Mouse (Mus musculus): ENCODE data around the gene Olfr1138. TPM values are rescaled to one million over a fixed set of nuclear protein-coding genes. Genes with fewer than 3 reads are reported as not detected.

Gene Olfr1138
- polyA plus RNA-seq (2012; rRNA removed) = not detected in 2 replicates

DNA sequence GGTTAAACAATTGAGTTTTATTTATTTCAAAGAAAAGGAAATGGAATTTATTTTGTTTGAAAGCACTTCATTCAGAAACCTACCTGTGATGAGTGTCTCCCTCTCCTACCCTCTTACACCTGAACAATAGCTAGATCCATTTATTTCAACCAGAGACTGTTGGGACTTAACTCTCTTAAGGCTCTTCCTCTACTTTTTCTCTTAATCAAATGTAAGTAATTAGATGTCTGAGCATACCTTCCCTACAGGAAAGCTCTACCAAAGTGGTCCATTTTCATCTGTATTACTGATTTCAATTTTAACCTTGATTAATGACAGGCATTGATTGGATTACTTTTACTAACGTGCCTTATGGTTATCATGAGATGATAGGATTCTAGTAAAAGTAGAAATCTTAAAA lies at the start of gene Olfr1138:
TSS of gene Olfr1138 (minus strand) at position 101 of the 400 bp plus-strand sequence.
- WGBS = 68% methylated on average over 1 of the region's 1 CpGs
- no peak for DNase-seq (ENCODE audit: low read depth, low spot score)

DNA sequence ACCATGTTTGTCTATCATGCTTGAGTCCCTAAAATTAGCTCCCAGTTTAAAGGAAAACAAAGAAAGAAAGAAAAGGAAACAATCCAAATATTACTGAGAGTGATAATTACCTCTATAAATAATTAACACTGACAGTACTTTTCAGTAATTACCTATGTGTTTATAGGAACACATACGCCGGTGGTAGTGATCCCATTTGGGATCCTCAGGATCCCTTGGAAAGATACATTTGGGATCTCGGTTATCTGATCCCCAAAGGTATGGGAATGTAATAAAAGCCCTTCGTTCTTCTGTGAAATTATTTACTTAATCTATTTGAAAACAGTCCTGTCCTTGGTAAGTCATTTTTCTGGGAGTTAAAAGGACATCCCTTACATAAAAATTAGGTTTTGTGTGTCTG lies 39.4 kb upstream of the Olfr1138 start, which contains the start of gene Olfr152:
TSS of gene Olfr152 (plus strand) at position 301 of the 400 bp plus-strand sequence.
- DNase-seq (ENCODE audit: low read depth, low spot score) = no peak
- WGBS = 66% methylated on average over 4 of the region's 4 CpGs

DNA sequence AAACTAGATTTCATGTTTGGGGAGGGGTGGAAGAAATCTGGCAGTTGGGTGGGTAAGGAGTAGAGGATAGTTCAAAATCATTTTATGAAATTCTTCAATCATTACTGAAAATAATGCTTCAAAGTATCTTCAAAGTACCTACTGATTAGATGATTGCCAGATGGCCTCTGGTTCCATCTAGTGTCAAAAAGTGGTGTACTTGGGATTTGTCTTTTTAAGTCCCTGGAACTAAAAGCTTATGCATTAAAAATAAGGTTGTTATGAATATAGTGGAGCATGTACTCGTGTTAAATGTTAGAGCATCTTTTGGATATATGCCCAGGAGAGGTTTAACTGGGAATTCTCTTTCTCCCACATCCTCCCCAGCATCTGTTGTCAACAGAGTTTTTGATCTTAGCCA lies 36.4 kb upstream of the Olfr1138 start:
- WGBS = 36% methylated on average over 1 of the region's 1 CpGs
- no peak for DNase-seq (ENCODE audit: low read depth, low spot score)

DNA sequence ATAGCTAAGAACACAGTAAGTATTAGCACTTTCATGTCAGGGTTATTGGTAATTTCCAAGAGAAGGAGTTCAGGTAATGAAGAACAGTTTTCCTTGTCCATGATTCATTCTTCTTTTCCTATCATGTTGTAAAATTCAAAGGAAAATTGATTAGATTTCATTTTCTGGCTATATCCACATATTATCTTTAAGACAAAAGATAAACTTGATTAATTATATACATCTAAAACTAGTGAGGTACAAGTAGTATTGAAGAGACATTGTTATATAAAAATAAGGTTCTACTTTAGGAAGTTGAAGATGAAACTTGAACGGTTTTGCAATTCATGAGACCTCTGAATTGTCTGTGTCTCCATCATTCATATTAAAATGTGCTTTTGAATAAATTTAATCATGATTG lies 14.1 kb upstream of the Olfr1138 start, which contains the start of gene Olfr1141:
TSS of gene Olfr1141 (minus strand) at position 101 of the 400 bp plus-strand sequence.
- WGBS = 68% methylated on average over 1 of the region's 1 CpGs
- DNase-seq (ENCODE audit: low read depth, low spot score) = no peak

DNA sequence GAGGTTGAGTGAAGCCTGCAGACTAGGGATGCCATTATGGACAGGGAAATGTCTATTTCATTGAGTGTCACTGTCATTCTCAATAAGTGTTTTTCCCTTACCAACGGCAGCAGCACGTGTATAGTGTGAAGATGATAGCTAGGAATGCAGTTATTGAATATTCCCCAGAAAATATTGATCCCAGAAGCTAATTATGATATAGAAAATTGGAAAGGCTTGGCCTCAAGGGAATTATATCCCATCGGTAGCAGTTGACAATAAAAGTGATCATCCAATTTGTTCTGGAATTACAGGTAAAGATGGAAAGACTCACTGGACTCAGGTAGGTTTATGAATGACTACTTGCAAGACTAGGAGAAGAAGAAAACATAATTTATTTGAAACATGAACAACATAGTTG lies 3.7 kb upstream of the Olfr1138 start, which contains the start of gene Olfr1140:
TSS of gene Olfr1140 (plus strand) at position 301 of the 400 bp plus-strand sequence.
- 63% methylated on average over 3 of the region's 3 CpGs for WGBS

DNA sequence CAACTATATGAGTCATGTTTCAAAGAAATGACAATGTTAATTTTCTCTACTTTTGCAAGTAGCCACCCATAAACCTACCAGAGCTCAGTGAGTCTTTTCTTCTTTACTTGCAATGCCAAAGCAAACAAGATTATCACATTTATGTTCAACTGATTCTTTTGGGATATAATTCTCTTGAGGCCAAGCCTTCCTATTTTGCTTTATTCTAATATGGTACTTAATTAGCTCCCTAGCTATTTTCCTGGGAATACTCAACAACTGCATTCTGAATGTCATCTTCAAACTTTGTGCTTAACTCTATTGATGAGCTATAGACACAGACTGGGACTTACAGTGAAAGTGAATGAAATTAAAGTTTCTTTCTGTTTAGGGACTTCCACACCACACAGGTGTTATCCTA lies 26.7 kb downstream of the Olfr1138 start, which contains the start of gene Olfr1137:
TSS of gene Olfr1137 (minus strand) at position 101 of the 400 bp plus-strand sequence.
- DNase-seq (ENCODE audit: low read depth, low spot score) = no peak

More for the DNA sequence above, 3.7 kb upstream of the Olfr1138 start, which contains the start of gene Olfr1140:
- DNase-seq (ENCODE audit: low read depth, low spot score) = no peak

DNA sequence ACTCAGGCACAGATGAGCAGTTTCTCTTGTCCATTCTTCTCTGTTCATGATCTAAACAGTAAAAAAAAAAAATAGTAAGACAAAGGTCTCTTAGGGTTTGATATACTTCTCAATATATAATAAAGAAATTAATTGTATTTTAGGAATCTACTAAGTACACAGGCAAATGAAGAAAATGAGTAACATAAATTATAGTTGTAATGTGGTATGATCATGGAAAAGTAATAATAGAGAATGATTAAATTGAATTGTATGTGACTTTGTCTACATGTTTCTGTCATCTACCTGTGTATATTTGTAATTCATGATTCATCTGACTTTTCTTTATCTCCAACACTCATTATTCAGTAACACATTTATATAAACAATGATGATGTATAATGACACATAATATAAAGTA lies 45.9 kb downstream of the Olfr1138 start, which contains the start of gene Olfr1136:
TSS of gene Olfr1136 (minus strand) at position 101 of the 400 bp plus-strand sequence.
- no peak for DNase-seq (ENCODE audit: low read depth, low spot score)

Other genes starting within 250 kb of the Olfr1138 start
- gene Pramel7, start 242.9 kb downstream of the Olfr1138 start, polyA plus RNA-seq (2012; rRNA removed) = not detected in 2 replicates
- not detected in 2 replicates for gene Pramel6, start 233.4 kb downstream of the Olfr1138 start, polyA plus RNA-seq (2012; rRNA removed)
- gene Olfr153, start 208.2 kb downstream of the Olfr1138 start, polyA plus RNA-seq (2012; rRNA removed) = not detected in 2 replicates
- not detected in 2 replicates for gene Olfr1128, start 194.4 kb downstream of the Olfr1138 start, polyA plus RNA-seq (2012; rRNA removed)
- not detected in 2 replicates for gene Olfr1129, start 166.1 kb downstream of the Olfr1138 start, polyA plus RNA-seq (2012; rRNA removed)
- not detected in 2 replicates for gene Olfr1130, start 133.8 kb downstream of the Olfr1138 start, polyA plus RNA-seq (2012; rRNA removed)
- not detected in 2 replicates for gene Olfr1131, start 112.9 kb downstream of the Olfr1138 start, polyA plus RNA-seq (2012; rRNA removed)
- gene Olfr1132, start 102.4 kb downstream of the Olfr1138 start, polyA plus RNA-seq (2012; rRNA removed) = not detected in 2 replicates
- not detected in 2 replicates for gene Olfr1133, start 92.6 kb downstream of the Olfr1138 start, polyA plus RNA-seq (2012; rRNA removed)
- gene Olfr1134, start 81.5 kb downstream of the Olfr1138 start, polyA plus RNA-seq (2012; rRNA removed) = not detected in 2 replicates
- gene Olfr1135, start 66.3 kb downstream of the Olfr1138 start, polyA plus RNA-seq (2012; rRNA removed) = not detected in 2 replicates
- not detected in 2 replicates for gene Olfr1136, start 46.0 kb downstream of the Olfr1138 start, polyA plus RNA-seq (2012; rRNA removed)
- not detected in 2 replicates for gene Olfr1137, start 26.8 kb downstream of the Olfr1138 start, polyA plus RNA-seq (2012; rRNA removed)
- not detected in 2 replicates for gene Olfr1140, start 3.8 kb upstream of the Olfr1138 start, polyA plus RNA-seq (2012; rRNA removed)
- not detected in 2 replicates for gene Olfr1141, start 14.0 kb upstream of the Olfr1138 start, polyA plus RNA-seq (2012; rRNA removed)
- gene Olfr152, start 39.5 kb upstream of the Olfr1138 start, polyA plus RNA-seq (2012; rRNA removed) = not detected in 2 replicates
- not detected in 2 replicates for gene Olfr1143, start 60.6 kb upstream of the Olfr1138 start, polyA plus RNA-seq (2012; rRNA removed)
- not detected in 2 replicates for gene Olfr1145, start 69.8 kb upstream of the Olfr1138 start, polyA plus RNA-seq (2012; rRNA removed)
- not detected in 2 replicates for gene Olfr1148, start 90.6 kb upstream of the Olfr1138 start, polyA plus RNA-seq (2012; rRNA removed)
- gene Olfr1150-ps1, start 104.0 kb upstream of the Olfr1138 start, polyA plus RNA-seq (2012; rRNA removed) = not detected in 2 replicates
- not detected in 2 replicates for gene Olfr1151, start 115.9 kb upstream of the Olfr1138 start, polyA plus RNA-seq (2012; rRNA removed)
- gene Olfr1152, start 126.5 kb upstream of the Olfr1138 start, polyA plus RNA-seq (2012; rRNA removed) = not detected in 2 replicates
- gene Olfr1153, start 155.0 kb upstream of the Olfr1138 start, polyA plus RNA-seq (2012; rRNA removed) = not detected in 2 replicates
- gene Olfr1154, start 165.2 kb upstream of the Olfr1138 start, polyA plus RNA-seq (2012; rRNA removed) = not detected in 2 replicates
- not detected in 2 replicates for gene Olfr1155, start 205.2 kb upstream of the Olfr1138 start, polyA plus RNA-seq (2012; rRNA removed)
- not detected in 2 replicates for gene Olfr1156, start 213.1 kb upstream of the Olfr1138 start, polyA plus RNA-seq (2012; rRNA removed)
- not detected in 2 replicates for gene Olfr1157, start 228.3 kb upstream of the Olfr1138 start, polyA plus RNA-seq (2012; rRNA removed)
- gene Olfr74, start 234.7 kb upstream of the Olfr1138 start, polyA plus RNA-seq (2012; rRNA removed) = not detected in 2 replicates

Data from large intestine, adult 2 months (tissue).